Mouse (Mus musculus) testis, postnatal 10 days (tissue): ENCODE results near the gene C1ql1.

Experiments
- DNase-seq: peaks from one replicate; pipeline ENCODE4 v3.0.0; 2021; ENCODE audit warnings: low spot score

C1ql1 gene

GRCm38 (mm10) chr11:102900763-102901162 lies 45.7 kb downstream of the C1ql1 start, which contains the start of gene Gfap:
Gene Gfap, minus strand, starts transcription at chr11:102900912.
- DNase-seq = peak; percentile 92

GRCm38 (mm10) chr11:102898408-102898807 lies 48.1 kb downstream of the C1ql1 start:
- no peak for DNase-seq

- DNase-seq = no peak
Measured at GRCm38 (mm10) chr11:102896641-102897040, 49.8 kb downstream of the C1ql1 start.

GRCm38 (mm10) chr11:102895779-102896178 lies 50.7 kb downstream of the C1ql1 start:
- DNase-seq = no peak

GRCm38 (mm10) chr11:102894716-102895115 lies 51.8 kb downstream of the C1ql1 start:
- DNase-seq = no peak

- peak; percentile 80 for DNase-seq
Measured at GRCm38 (mm10) chr11:102893015-102893651, 53.4 kb downstream of the C1ql1 start.

- DNase-seq = no peak
Measured at GRCm38 (mm10) chr11:102890096-102890495, 56.4 kb downstream of the C1ql1 start.
